Mouse (Mus musculus): ENCODE data around the gene Ccdc180. TPM values are rescaled to one million over a fixed set of nuclear protein-coding genes. Genes with fewer than 3 reads are reported as not detected.

Gene Ccdc180
- polyA plus RNA-seq, 2 experiments, result 0.01 to 0.08 TPM

- no peak overlapping the region for H3K27ac ChIP-seq
- H3K9me3 ChIP-seq (ENCODE audit: control insufficient read depth, low read length), result no peaks in the 10 kb centered on the region
- H3K4me2 ChIP-seq (ENCODE audit: low read depth), result peak overlapping the region; percentile 23
- no peak for ATAC-seq (ENCODE audit: insufficient read depth)
- DNase-seq (ENCODE audit: low read depth in 3 of 3, low spot score in 3 of 3), result no peak
- H3K4me1 ChIP-seq (replicated peaks; ENCODE audit: control insufficient read depth in 2 of 2, insufficient read depth in 2 of 2, low read length in 1 of 2), result no peaks in the 10 kb centered on the region; a peak in 1 of 4 replicates
- TF ChIP-seq EP300 (IDR thresholded peaks at IDR 0.05; ENCODE audit: low read depth) (no peak), CTCF (IDR thresholded peaks at IDR 0.05; ENCODE audit: low read depth) (no peak)
- H3K27me3 ChIP-seq (ENCODE audit: control insufficient read depth, insufficient read depth, low read length), result no peaks in the 10 kb centered on the region; the same call in 1 of the 2 replicates
- H3K36me3 ChIP-seq (replicated peaks; ENCODE audit: control insufficient read depth, insufficient read depth, low read depth), result no peaks in the 10 kb centered on the region
- H3K4me3 ChIP-seq (ENCODE audit: insufficient read depth in 1 of 2, low read depth in 2 of 2, low read length in 2 of 2), result peak overlapping the region; percentile 18 to 42; a peak in 3 of 4 replicates
- no peak overlapping the region for H3K9ac ChIP-seq (replicated peaks)
- 25% methylated on average over 1 of the region's 1 CpGs for WGBS (ENCODE audit: insufficient replicate concordance)
These were observed 40.7 kb upstream of the Ccdc180 start for GRCm38 (mm10) chr4:45849419-45849818.

- H3K9me3 ChIP-seq (ENCODE audit: control insufficient read depth, low read length), result no peaks in the 10 kb centered on the region
- no peak for DNase-seq (ENCODE audit: low read depth in 3 of 3, low spot score in 3 of 3)
- peak; percentile 64 for ATAC-seq (ENCODE audit: insufficient read depth)
- TF ChIP-seq CTCF (IDR thresholded peaks at IDR 0.05; ENCODE audit: low read depth), result no peak
- TF ChIP-seq EP300 (IDR thresholded peaks at IDR 0.05; ENCODE audit: low read depth), result no peak
- 32% methylated on average over 3 of the region's 3 CpGs for WGBS (ENCODE audit: insufficient replicate concordance)
- H3K4me1 ChIP-seq (replicated peaks; ENCODE audit: control insufficient read depth in 2 of 2, insufficient read depth in 2 of 2, low read length in 1 of 2), result no peaks in the 10 kb centered on the region; a peak in 1 of 4 replicates
- no peak overlapping the region for H3K4me2 ChIP-seq (ENCODE audit: low read depth)
- H3K27ac ChIP-seq, result no peak overlapping the region
- no peak overlapping the region for H3K9ac ChIP-seq (replicated peaks)
- H3K36me3 ChIP-seq (replicated peaks; ENCODE audit: control insufficient read depth, insufficient read depth, low read depth), result no peaks in the 10 kb centered on the region
- H3K27me3 ChIP-seq (ENCODE audit: control insufficient read depth, insufficient read depth, low read length), result no peaks in the 10 kb centered on the region; the same call in 1 of the 2 replicates
- no peak overlapping the region for H3K4me3 ChIP-seq (ENCODE audit: insufficient read depth in 1 of 2, low read depth in 2 of 2, low read length in 2 of 2)
These were observed 38.5 kb upstream of the Ccdc180 start for GRCm38 (mm10) chr4:45851640-45852051.

DNA sequence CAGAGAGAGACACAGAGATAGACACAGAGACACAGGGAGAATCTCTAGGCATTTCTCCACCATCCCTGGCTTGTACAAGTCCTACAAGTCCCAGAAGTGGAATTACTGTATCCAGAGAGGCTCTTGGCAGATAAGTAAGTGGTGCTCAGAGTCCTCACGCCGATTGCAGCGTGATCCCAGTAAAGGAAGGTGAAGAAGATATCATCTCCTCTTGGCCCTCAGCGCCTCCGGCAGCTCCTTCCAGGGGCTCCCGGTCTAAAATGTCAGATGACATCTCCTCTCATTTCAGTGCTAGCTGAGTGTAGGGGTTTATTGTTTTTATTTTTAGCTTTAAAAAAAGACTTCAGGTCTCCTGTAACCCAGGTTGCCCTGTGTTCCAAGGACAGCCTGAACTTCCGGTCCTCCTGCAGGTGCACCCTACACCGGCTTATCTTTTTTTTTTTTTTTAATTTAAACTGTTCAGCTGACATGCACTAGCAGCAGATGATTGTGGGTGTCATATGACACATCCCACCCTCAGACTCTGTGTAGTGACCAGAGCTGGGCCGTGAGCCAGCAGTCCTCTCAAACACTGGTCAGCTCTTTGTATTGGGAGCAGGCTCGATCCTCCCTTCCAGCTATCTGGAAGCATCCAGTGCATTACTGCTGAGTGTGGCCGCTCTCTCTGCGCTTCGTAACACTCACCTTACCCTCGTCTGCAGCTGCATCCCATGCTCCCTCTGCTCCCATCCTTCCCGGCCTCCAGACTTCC, 36.4 kb upstream of the Ccdc180 start:
- H3K27ac ChIP-seq, result no peak overlapping the region
- no peaks in the 10 kb centered on the region for H3K36me3 ChIP-seq (replicated peaks; ENCODE audit: control insufficient read depth, insufficient read depth, low read depth)
- 63% methylated on average over 15 of the region's 15 CpGs for WGBS (ENCODE audit: insufficient replicate concordance)
- H3K9ac ChIP-seq (replicated peaks), result no peak overlapping the region
- DNase-seq (ENCODE audit: low read depth in 3 of 3, low spot score in 3 of 3), result no peak
- no peak for ATAC-seq (ENCODE audit: insufficient read depth)
- no peaks in the 10 kb centered on the region for H3K9me3 ChIP-seq (ENCODE audit: control insufficient read depth, low read length)
- H3K27me3 ChIP-seq (ENCODE audit: control insufficient read depth, insufficient read depth, low read length), result no peaks in the 10 kb centered on the region; the same call in 1 of the 2 replicates
- no peaks in the 10 kb centered on the region; a peak in 1 of 4 replicates for H3K4me1 ChIP-seq (replicated peaks; ENCODE audit: control insufficient read depth in 2 of 2, insufficient read depth in 2 of 2, low read length in 1 of 2)
- no peak for TF ChIP-seq EP300 (IDR thresholded peaks at IDR 0.05; ENCODE audit: low read depth)
- no peak for TF ChIP-seq CTCF (IDR thresholded peaks at IDR 0.05; ENCODE audit: low read depth)
- H3K4me2 ChIP-seq (ENCODE audit: low read depth), result no peak overlapping the region
- H3K4me3 ChIP-seq (ENCODE audit: insufficient read depth in 1 of 2, low read depth in 2 of 2, low read length in 2 of 2), result no peak overlapping the region

GRCm38 (mm10) chr4:45855803-45856424, 34.2 kb upstream of the Ccdc180 start:
- no peak for TF ChIP-seq EP300 (IDR thresholded peaks at IDR 0.05; ENCODE audit: low read depth)
- TF ChIP-seq CTCF (IDR thresholded peaks at IDR 0.05; ENCODE audit: low read depth), result peak; percentile 83
- no peak overlapping the region for H3K4me3 ChIP-seq (ENCODE audit: insufficient read depth in 1 of 2, low read depth in 2 of 2, low read length in 2 of 2)
- no peaks in the 10 kb centered on the region for H3K27me3 ChIP-seq (ENCODE audit: control insufficient read depth, insufficient read depth, low read length)
- H3K4me2 ChIP-seq (ENCODE audit: low read depth), result no peak overlapping the region
- H3K27ac ChIP-seq, result no peak overlapping the region
- ATAC-seq (ENCODE audit: insufficient read depth) (no peak), DNase-seq (ENCODE audit: low read depth in 3 of 3, low spot score in 3 of 3) (peak in 1 of 3 experiments; percentile 19)
- H3K4me1 ChIP-seq (replicated peaks; ENCODE audit: control insufficient read depth in 2 of 2, insufficient read depth in 2 of 2, low read length in 1 of 2), result no peaks in the 10 kb centered on the region; a peak in 1 of 4 replicates
- no peaks in the 10 kb centered on the region for H3K9me3 ChIP-seq (ENCODE audit: control insufficient read depth, low read length)
- no peak overlapping the region for H3K9ac ChIP-seq (replicated peaks)
- WGBS (ENCODE audit: insufficient replicate concordance), result 42% methylated on average over 19 of the region's 19 CpGs
- H3K36me3 ChIP-seq (replicated peaks; ENCODE audit: control insufficient read depth, insufficient read depth, low read depth), result no peaks in the 10 kb centered on the region

DNA sequence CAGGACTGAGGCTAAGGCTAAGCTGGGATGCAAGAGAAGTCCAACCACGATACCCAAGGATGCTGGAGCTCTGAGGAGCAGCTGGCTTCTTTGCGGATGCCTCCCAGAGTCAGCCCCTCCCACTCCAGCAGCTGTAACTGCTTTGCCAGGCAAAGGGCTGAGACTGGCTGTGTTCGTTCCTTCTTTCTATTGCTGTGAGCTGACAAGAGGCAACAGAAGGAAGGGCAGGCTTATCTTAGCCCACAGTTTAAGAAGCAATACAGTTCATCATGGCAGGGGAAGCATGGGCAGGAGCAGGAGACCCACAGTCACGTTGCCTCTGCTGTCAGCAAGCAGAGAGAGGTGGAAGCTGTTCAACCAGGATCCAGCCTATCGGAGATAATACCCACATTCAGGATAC, 28.9 kb upstream of the Ccdc180 start:
- H3K27ac ChIP-seq, result no peak overlapping the region

More for the DNA sequence above, 28.9 kb upstream of the Ccdc180 start:
- DNase-seq (ENCODE audit: low read depth in 3 of 3, low spot score in 3 of 3), result no peak
- TF ChIP-seq CTCF (IDR thresholded peaks at IDR 0.05; ENCODE audit: low read depth) (no peak), EP300 (IDR thresholded peaks at IDR 0.05; ENCODE audit: low read depth) (no peak)
- no peaks in the 10 kb centered on the region for H3K27me3 ChIP-seq (ENCODE audit: control insufficient read depth, insufficient read depth, low read length)
- no peaks in the 10 kb centered on the region for H3K36me3 ChIP-seq (replicated peaks; ENCODE audit: control insufficient read depth, insufficient read depth, low read depth)
- H3K9ac ChIP-seq (replicated peaks), result no peak overlapping the region
- ATAC-seq (ENCODE audit: insufficient read depth), result no peak
- H3K4me2 ChIP-seq (ENCODE audit: low read depth), result no peak overlapping the region
- WGBS (ENCODE audit: insufficient replicate concordance), result 38% methylated on average over 5 of the region's 5 CpGs
- no peak overlapping the region for H3K4me3 ChIP-seq (ENCODE audit: insufficient read depth in 1 of 2, low read depth in 2 of 2, low read length in 2 of 2)
- H3K4me1 ChIP-seq (replicated peaks; ENCODE audit: control insufficient read depth in 2 of 2, insufficient read depth in 2 of 2, low read length in 1 of 2), result no peaks in the 10 kb centered on the region
- no peaks in the 10 kb centered on the region for H3K9me3 ChIP-seq (ENCODE audit: control insufficient read depth, low read length)

All from liver, embryonic 14.5 days (tissue).